ENCODE assay signal across 9 mouse cellular contexts in the genomic region with DNA sequence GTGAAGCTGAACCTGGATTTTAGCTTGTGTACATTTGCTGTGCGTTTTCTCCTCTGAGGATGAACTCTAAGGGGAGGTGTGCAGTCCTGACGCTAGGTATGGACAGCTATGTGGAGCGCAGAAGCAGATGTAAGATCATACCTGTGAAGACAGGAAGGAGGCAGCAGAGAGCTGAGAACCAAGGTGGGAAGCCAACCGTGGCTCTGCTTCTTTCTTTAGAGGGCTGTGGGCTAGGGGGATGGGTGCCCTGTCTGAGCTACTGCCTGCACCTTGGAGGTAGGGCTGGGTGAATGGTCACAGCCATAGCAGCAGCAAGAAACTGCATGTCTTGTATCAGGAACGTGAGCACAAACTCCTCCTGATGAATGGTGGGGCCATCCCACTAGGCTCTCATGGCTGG.
A peak's percentile ranks its signal among the peaks of the same experiment; 100 is the strongest.
DNase-seq lines count a peak whose midpoint lies in the region; ATAC-seq and TF ChIP-seq lines count a peak whose summit lies in the region.
"Had no signal": no experiment of that assay in that cellular context is flagged by ENCODE, and none has a peak within 500 bp of the region (broad histone marks: within the 10 kb centered on the region; RNA-seq: fewer than 3 reads in every experiment).

No protein-coding gene starts in this region.

- no peak overlapping the region for H3K27ac ChIP-seq in left cerebral cortex, adult 2 months
- no peak overlapping the region for H3K27ac ChIP-seq in embryonic facial prominence, embryonic 14.5 days (replicated peaks; ENCODE audit: low read depth, low read length)
- H3K27ac ChIP-seq in limb, embryonic 14.5 days (replicated peaks; ENCODE audit: low read depth, low read length) = no peak overlapping the region
- H3K27ac ChIP-seq: liver, embryonic 13.5 days had no signal

- H3K9ac ChIP-seq in embryonic facial prominence, embryonic 14.5 days (ENCODE audit: low read depth, low read length) = no peak overlapping the region
- H3K9ac ChIP-seq in limb, embryonic 14.5 days (ENCODE audit: low read depth, low read length, severe bottlenecking) = no peak overlapping the region
- H3K9ac ChIP-seq: liver, embryonic 13.5 days had no signal

- no peak for TF ChIP-seq POLR2A in limb, embryonic 14.5 days (IDR thresholded peaks at IDR 0.05; ENCODE audit: borderline replicate concordance, extremely low read depth, insufficient read depth, insufficient read length)

- H3K4me1 ChIP-seq in embryonic facial prominence, embryonic 14.5 days (ENCODE audit: control insufficient read depth, insufficient read depth, low read length) = no peaks in the 10 kb centered on the region
- H3K4me1 ChIP-seq in limb, embryonic 14.5 days (ENCODE audit: control insufficient read depth, insufficient read depth, low read length) = no peaks in the 10 kb centered on the region
- H3K4me1 ChIP-seq: liver, embryonic 13.5 days had no signal

- no peak for DNase-seq in left cerebral cortex, adult 2 months (ENCODE audit: extremely low spot score in 1 of 2, low spot score in 2 of 2)
- DNase-seq in left cerebral cortex, adult 11 months (ENCODE audit: low spot score) = no peak
- peak; percentile 75 for DNase-seq in R1 (ENCODE audit: low read depth, low spot score)
- DNase-seq in embryonic facial prominence, embryonic 14.5 days (ENCODE audit: low spot score) = no peak
- peak; percentile 7 for DNase-seq in limb, embryonic 14.5 days (ENCODE audit: low spot score)
- no peak for DNase-seq in urinary bladder, postnatal 4 days (ENCODE audit: low spot score in 2 of 2)
- DNase-seq in frontal cortex, postnatal 25 days (ENCODE audit: low spot score in 2 of 2) = no peak
- DNase-seq: adrenal gland, postnatal 10 days; liver, embryonic 13.5 days had no signal

- H3K9me3 ChIP-seq in embryonic facial prominence, embryonic 14.5 days (ENCODE audit: control insufficient read depth, low read length) = no peaks in the 10 kb centered on the region
- H3K9me3 ChIP-seq in limb, embryonic 14.5 days (ENCODE audit: control insufficient read depth, low read length) = no peaks in the 10 kb centered on the region
- H3K9me3 ChIP-seq: liver, embryonic 13.5 days had no signal

- intact Hi-C loops in left cerebral cortex, adult 2 months (cut with DNase I) = no loop called here

- no peak overlapping the region for H3K4me3 ChIP-seq in left cerebral cortex, adult 2 months
- no peak overlapping the region for H3K4me3 ChIP-seq in embryonic facial prominence, embryonic 14.5 days (ENCODE audit: low read depth, low read length)
- H3K4me3 ChIP-seq in limb, embryonic 14.5 days (replicated peaks; ENCODE audit: low read length) = no peak overlapping the region
- H3K4me3 ChIP-seq: liver, embryonic 13.5 days had no signal

- peak; percentile 55; the same call in 1 of the 2 replicates for ATAC-seq in embryonic facial prominence, embryonic 14.5 days (ENCODE audit: low read depth)
- no peak for ATAC-seq in limb, embryonic 14.5 days (ENCODE audit: low FRiP score, low read depth)

- no peak overlapping the region for H3K4me2 ChIP-seq in embryonic facial prominence, embryonic 14.5 days (ENCODE audit: low read depth, low read length)
- H3K4me2 ChIP-seq in limb, embryonic 14.5 days (replicated peaks; ENCODE audit: low read depth, low read length, severe bottlenecking) = no peak overlapping the region
- H3K4me2 ChIP-seq: liver, embryonic 13.5 days had no signal

- peak; percentile 51 for TF ChIP-seq CTCF in left cerebral cortex, adult 2 months (IDR thresholded peaks at IDR 0.05)

- no peaks in the 10 kb centered on the region for H3K36me3 ChIP-seq in embryonic facial prominence, embryonic 14.5 days (ENCODE audit: control insufficient read depth, insufficient read depth, low read length)
- no peaks in the 10 kb centered on the region for H3K36me3 ChIP-seq in limb, embryonic 14.5 days (ENCODE audit: control insufficient read depth, insufficient read depth, low read length)
- H3K36me3 ChIP-seq: liver, embryonic 13.5 days had no signal

- whole genome bisulfite sequencing in embryonic facial prominence, embryonic 14.5 days = 32% methylated on average over 5 of the region's 5 CpGs
- whole genome bisulfite sequencing in limb, embryonic 14.5 days = 25% methylated on average over 5 of the region's 5 CpGs

- H3K27me3 ChIP-seq in embryonic facial prominence, embryonic 14.5 days (replicated peaks; ENCODE audit: control insufficient read depth, insufficient read depth, low read length) = no peaks in the 10 kb centered on the region
- no peaks in the 10 kb centered on the region for H3K27me3 ChIP-seq in limb, embryonic 14.5 days (ENCODE audit: control insufficient read depth, insufficient read depth, low read length)
- H3K27me3 ChIP-seq: liver, embryonic 13.5 days had no signal

Comparison
In these comparisons a context has a peak if more than half of its experiments do, and no peak if none do; other contexts are left out.
1. DNase-seq: peak in R1 (single experiment) and limb, embryonic 14.5 days (single experiment); none in left cerebral cortex, adult 2 months (0 of 2), left cerebral cortex, adult 11 months (single experiment), embryonic facial prominence, embryonic 14.5 days (single experiment), urinary bladder, postnatal 4 days (0 of 2) and frontal cortex, postnatal 25 days (0 of 2).